Mouse (Mus musculus) kidney, embryonic 15.5 days (tissue): ENCODE results near the gene Sdad1. TPM values are rescaled to one million over a fixed set of nuclear protein-coding genes. Genes with fewer than 3 reads are reported as not detected.

Experiments used
- polyA plus RNA-seq: library from polyadenylated mRNA; unstranded; fragments of >200 nt; fragmentation: Nextera tagmentation; extraction: Ambion mirVana; gene quantifications from 2 replicates; pipeline ENCODE4 v1.2.1, GENCODE M21; 2015

The Sdad1 gene
- polyA plus RNA-seq, 1 experiment from 2014 or later: 45.7 TPM

Other genes with a start within 250 kb of the Sdad1 start
- 174 and 191 TPM in 2 replicates for gene G3bp2, start 226.8 kb downstream of the Sdad1 start, polyA plus RNA-seq
- gene Uso1, start 172.5 kb downstream of the Sdad1 start, polyA plus RNA-seq: 42.9 and 46.5 TPM in 2 replicates
- not detected in 2 replicates for gene U90926, start 95.1 kb downstream of the Sdad1 start, polyA plus RNA-seq
- 0.08 and 0.35 TPM in 2 replicates for gene Ppef2, start 54.2 kb downstream of the Sdad1 start, polyA plus RNA-seq
- 21.3 and 24.1 TPM in 2 replicates for gene Naaa, start 32.3 kb downstream of the Sdad1 start, polyA plus RNA-seq
- not detected in 2 replicates for gene Cxcl9, start 17.6 kb upstream of the Sdad1 start, polyA plus RNA-seq
- 3.0 and 3.9 TPM in 2 replicates for gene Art3, start 21.3 kb upstream of the Sdad1 start, polyA plus RNA-seq
- 0.72 and 1.4 TPM in 2 replicates for gene Cxcl10, start 38.4 kb upstream of the Sdad1 start, polyA plus RNA-seq
- 54.1 and 55.1 TPM in 2 replicates for gene Nup54, start 124.7 kb upstream of the Sdad1 start, polyA plus RNA-seq
- 9.1 and 9.7 TPM in 2 replicates for gene Scarb2, start 196.4 kb upstream of the Sdad1 start, polyA plus RNA-seq
- gene Fam47e, start 244.6 kb upstream of the Sdad1 start, polyA plus RNA-seq: not detected in 2 replicates